Mouse (Mus musculus) layer of hippocampus, adult 9-10 months (tissue): ENCODE measurements around the gene Epha3.
A peak's percentile ranks its signal among the peaks of the same experiment; 100 is the strongest.

Experiments used
- DNase-seq: peaks from one replicate; pipeline ENCODE4 v3.0.0; 2022; ENCODE audit warnings: low spot score

The Epha3 gene

DNA sequence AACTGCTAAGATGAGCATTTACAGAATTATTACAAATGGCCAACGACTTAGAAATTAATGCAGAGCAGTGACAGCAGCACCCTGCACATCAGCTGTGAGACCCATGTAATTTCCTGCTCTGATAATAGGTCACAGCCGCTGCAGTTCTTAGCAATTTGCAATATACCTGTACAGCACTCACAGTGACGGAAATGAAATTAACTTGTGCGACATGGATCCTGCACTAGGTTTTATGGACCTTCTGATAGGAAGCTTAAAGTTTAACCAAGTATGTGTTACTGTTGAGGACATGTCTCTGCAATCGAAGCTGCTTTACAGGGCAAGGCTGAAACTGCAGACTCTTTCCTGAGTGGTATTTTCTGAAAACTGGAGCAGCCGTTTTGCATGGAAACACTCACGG is 80.4 kb downstream of the Epha3 start:
- DNase-seq = no peak

DNA sequence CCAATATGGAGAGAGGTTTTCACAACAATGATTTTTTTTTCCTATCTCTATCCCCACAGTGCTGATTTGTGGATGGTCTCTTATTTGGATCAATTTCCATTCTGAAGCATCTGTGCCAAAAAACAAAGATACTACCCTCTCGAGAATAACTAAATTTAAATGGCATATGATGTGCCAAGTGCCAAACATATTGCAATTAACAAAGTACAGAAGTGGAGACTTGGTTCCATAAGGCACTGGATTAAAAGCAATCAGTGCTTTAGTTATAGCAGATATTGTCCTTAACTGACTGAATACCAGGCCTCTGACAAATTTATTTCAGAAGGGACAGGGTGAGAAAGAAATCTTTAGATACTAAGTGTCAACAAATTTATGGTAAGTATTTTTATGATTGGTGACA is 81.9 kb downstream of the Epha3 start:
- DNase-seq = no peak

DNA sequence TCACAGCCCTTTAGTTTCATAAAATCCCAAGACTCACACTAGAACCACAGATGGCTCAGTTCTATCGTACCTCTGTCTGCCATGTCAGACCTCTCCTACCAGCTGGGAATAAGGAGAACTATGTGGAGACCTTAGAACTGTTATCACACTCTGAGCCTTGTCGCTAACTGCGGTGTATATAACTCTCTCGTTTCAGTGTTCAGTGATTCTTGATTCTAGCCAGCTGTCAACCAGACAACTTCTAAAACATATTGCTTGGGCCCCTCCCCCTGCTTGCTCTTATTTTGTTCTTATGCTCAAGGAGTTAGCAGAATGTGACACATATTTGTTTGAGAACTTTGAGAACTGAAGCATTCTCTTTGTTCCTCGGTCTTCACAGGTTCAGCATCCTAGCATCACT is 83.8 kb downstream of the Epha3 start:
- DNase-seq = no peak

DNA sequence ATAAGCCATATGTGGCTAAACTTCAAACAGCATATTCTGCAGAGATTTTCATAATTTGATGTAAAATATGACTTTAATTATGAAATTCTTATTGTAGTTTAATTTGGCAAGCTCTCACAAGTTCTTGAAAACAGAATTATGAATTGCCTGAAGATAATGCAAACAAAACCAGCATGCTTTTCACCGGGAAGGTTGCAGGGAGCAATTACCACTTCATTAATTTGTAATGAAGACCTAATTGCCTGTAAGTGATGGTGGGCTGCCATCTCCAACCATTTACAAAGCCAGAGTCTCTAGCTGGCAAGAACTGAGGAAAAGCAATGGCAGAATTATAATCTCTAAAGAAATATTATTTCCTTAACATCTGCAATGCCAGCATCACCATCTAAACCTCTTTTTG is 86.2 kb downstream of the Epha3 start:
- DNase-seq = no peak

DNA sequence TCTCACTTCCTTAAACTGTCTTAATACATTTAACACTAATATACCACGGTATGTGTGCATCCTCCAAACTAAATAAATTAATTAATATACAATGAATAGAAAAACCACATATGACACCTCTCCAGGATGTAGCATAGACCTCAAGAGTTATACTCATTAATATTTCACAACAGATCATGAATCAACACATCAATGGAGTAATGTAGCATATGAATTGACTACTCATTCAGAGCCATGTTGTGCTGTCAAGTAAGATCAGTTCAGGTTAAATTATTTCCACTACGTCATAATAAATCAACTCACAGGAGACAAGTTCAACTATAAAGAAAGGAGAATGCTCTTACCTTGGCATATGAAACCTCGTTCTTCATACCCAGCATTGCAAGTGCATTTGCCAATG is 91.4 kb downstream of the Epha3 start:
- no peak for DNase-seq

DNA sequence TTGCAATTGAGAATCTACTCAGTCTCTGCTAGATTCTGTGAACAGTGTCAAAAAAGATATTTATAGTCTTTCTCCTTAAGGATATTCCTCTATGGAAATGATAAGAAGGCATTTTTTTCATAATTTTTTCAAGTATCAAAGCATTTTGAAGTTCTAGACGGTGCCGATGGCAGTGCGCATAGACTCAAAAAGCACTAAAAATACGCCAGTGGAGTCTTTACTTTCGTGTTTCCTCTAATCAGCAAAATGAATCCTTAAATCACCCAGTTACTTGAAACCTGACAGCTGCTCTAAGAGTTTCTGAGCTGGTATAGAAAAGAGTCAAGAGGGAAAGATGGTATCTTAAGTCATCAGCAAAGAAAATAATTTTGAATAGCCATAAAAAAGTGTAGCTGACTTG is 96.4 kb downstream of the Epha3 start:
- DNase-seq = no peak

DNA sequence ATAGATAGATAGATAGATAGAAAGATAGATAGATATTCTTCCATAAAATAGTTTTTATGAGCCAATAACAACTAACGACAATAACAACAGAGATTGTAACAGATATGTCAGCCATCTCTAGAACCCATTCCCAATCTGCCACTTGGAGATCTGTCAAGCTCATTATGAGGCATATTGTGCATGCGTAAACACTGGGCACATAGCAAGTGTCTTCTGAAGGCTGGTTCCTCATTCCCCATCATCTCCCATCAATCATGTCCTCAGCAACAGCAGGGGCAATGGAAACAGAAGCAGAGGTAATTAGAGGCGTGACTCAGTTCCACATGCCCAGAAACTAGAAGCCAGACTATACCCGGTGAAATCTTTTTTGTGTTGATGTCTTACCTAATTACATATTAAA is 102.8 kb downstream of the Epha3 start:
- DNase-seq = no peak

DNA sequence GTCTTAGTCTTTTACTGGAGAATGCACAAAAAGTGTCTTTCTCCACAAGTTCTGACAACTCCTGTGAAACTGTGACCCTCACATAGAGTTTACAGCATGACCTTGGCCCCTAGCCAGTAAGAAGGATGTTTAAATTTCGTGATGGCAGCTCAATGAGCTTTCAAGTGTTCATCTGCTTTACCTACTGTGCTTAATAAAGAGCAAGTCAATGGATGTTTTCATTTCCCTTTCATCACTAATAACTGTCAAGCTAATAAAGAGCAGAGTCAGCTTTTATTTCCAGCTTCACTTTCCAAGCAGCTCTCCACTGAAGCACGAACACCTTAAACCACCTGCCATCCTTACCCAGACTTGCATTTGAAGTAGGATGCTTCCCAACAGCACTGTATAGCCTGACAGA is 103.9 kb downstream of the Epha3 start:
- DNase-seq = no peak

DNA sequence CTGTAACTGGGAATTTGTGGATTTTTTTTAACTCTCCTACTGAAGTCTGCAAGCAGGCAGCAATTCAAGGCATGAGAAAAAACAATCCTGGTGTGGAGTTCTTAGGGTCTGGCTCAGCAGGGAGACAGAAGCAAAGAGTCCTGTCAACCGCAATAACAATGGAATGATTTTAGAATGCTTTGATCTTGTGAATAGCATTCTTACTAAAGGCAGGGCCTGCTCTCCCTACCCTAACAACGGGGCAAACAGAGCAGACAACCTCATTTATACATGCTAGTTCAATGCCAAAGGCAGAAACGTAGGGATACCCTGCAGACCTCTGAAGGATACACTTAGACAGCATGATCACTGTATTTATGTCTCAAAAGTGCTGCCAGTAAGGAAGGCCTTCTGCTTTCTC is 110.9 kb downstream of the Epha3 start:
- DNase-seq = no peak

DNA sequence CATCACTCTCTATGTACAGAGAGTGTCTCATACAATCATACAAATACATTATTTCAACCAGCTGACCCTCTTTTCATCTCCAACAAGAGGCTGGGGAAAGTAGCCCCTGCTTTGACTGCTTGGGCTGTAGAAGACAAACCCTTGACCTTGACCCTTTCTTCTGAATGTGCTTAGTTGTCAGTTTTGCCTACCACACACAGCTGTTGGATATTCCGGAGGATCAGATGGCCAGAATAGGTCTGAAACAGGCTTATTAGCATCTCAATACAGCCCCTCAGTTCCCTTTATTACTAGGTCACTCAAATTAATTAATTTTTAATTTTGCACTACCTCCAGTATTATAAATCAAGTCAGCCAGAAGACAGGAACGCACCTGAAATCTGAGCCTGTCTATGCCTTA is 116.2 kb downstream of the Epha3 start:
- DNase-seq = no peak

DNA sequence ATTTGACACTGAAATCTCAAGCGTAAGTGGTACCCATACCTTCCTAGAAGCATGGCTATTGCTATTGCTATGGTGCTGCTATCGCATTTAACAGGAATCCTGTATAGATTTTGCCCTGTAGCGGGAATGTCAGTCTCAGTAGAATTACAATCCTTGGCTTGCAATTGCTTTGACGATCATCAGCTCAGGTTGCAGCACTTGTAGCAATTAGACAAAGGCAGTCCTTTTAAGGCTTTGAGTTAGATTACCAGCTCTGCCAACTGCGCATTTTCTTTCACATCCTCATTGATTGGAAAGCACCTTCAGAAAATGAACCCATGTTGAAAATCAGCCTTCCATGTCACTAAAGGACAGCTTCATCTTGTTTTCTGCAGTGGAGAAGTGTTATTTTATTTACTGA is 118.5 kb downstream of the Epha3 start:
- DNase-seq = no peak

DNA sequence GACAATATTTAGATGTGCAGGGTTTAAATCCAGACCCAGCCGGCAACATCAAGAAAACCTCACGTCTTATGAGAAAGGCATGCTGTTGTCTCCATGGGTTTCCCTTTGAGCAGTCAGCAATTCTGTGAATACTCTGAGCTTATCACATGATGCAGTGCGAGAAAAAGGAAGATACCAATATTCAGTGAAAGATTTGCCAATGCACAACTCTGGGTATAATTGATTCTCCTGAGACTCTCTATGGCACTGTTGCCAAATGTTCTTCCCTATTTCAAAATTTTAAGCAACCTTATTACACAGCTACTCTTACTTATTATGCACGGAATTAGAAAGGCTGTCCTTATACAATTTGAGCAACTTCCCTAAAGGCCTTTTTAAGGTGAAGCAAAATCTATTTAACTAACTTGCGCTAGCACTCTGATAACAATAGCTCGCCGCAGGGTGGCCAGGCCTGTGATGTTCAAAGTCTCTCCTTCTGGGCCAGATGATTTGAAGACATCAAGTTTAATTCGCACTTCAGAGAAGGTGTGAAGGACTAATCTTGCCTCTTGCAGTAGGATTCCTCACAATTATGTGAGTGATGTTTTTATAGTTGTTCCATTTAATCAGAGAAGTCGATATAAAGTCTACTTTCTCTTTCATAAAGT is 120.6 kb downstream of the Epha3 start:
- DNase-seq = no peak

DNA sequence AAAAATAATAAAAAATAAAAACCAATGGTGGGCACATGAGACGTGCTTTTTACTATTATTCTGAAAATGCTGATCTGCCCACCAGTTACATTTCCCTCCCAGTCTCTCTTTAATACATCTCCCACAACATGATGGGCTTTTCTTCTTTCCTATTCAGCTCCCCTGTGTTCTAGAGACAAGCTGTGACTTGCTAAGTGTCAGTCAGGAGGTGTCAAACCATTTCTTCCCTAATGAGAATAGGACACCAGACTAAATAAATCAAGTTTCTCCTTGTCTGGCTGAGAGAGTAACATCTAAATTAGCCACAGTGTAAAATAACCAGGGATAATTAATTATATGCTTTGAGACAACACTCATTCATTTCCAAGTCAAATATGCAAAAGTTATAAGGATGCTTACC is 144.7 kb downstream of the Epha3 start:
- DNase-seq = no peak

DNA sequence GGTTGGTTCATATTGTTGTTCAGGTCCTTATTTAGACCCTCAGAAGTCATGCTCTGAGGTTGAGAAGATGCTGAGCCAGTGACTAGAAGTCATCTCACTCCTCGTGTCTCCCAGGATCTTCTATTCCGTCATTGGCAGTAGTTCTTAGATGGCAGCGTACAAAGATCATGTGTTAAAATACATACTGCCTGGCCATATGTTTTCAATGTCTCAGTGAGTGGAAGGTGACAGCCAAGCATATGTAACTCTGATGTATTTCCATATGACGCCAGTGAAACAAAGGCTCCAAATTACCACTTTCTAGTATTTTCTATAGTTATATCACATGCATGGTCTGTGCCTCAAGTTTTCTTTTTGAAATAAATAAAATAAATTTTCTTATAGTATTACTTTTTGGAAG is 146.7 kb downstream of the Epha3 start:
- DNase-seq = no peak

DNA sequence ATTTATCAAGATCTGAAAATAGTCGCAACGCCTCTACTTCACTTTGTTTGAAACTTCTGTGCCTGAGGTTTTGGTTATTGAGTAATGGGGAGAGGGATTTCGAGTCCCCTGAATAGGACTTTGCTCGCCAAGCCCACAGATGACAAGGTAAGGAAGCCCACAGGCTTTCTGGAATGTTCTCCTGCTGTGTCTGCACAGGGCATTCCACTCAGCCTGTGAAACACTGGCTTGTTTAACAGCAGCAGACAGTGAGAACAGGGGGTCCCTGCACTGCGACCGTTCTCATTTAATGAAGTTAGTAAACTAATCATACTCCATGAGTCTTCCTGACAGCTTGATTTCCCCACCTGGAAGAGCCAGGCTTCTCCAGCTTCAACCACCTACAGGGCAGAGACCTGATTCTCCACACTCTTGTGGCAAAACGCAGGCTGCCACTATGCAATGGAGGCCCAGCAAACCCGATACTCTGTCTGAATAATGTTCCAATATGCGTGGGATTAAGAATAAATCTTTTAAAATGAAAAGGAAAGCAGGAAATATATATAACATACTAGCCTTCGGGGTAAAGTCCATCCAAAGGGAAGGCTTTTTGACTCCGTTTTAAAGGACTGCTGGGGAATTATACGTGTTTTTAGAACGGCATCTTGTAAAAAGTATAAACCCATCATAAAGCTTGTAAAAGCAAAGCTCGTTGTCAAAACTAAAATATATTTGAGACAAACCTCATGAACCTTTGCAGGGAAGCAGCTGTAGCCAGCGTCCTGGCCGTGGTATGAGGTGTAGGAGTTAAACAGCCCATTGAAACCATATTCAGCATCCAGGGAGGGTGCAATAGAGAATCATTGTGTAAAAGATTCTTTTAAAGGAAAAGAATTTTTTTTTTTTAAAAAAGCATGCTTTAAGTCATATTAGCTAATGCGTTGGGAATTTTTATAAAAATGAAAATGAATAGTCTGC is 156.8 kb downstream of the Epha3 start:
- DNase-seq = no peak

DNA sequence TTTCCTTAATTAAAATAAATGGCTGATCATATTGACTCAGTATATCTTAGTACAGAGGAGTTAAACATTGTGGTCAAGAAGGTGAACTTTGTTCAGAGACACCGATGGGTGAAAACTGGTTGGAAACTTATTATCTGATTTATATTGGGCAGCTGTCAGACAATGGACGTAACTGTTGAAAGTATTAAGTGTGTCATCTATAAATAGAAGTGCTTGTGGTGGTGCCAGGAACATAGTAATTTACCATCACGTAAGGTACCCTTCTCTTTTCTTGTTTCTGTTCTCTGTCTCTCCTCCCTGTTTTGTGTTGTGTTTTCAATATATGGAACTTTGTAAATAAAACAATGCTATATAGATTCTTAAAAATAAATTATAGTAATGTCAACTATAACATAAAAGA is 174.6 kb downstream of the Epha3 start:
- DNase-seq = no peak

DNA sequence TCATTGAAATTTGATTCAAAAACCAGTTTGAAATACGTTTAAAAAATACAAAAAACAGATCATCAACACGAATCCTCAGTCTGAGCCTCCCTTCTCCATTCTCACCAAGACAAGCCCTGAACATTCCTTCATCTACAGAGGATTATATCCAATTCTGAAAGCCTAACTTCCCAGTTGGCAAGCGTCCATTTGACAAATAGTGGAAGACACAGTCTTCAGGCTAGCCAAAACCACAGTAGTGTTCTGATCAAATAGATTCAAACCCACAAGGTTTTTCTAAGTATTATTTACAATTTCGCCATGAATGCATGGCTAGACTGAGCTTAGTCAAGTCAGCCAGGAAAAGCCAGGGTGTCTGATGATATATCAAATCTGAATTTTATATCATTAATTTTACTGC is 179.8 kb downstream of the Epha3 start:
- DNase-seq = no peak

DNA sequence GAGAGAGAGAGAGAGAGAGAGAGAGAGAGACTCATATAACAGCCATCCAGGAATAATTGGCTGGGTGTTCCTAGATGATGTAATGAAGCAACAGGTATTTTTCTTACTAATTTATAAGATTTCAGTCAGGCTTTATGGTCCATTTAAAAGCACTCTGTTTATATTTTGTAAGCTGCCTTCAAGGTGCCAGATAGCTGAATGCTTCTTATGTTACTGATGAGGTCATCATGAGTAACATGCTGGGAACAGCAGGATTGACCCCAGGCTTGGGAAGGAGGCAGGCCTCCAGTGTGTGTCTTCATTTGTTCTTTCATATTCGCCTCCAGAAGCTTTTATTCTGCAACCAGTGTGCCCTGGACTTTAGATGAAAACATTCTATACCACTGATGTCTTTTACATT is 189.5 kb downstream of the Epha3 start:
- no peak for DNase-seq

DNA sequence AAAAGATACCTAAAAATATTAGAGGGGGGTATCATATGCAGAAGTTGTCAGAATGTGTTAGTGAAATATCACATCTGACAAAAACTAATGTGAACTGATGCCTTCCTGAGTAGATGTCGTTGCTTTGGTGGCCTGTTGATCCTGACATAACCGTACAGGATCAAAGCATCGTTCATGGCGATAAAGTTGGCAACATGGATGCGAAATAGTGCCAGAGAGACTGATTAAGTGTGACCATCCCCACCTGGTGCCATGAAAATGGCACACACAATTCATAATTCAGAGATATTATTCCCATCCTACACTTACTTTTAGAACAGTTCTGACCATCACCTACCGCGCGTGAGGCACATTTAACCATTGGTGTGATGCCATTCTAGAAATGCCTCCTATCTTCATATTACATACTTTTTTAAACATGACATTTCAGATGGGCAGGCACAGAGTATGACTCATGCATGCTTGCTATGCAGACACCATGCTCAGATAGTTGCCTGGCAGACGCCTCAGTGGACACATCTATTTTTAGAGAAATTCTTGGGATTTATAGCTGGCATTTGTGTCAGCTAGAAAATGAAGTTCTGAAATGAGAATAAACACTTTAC is 190.6 kb downstream of the Epha3 start:
- DNase-seq = no peak

DNA sequence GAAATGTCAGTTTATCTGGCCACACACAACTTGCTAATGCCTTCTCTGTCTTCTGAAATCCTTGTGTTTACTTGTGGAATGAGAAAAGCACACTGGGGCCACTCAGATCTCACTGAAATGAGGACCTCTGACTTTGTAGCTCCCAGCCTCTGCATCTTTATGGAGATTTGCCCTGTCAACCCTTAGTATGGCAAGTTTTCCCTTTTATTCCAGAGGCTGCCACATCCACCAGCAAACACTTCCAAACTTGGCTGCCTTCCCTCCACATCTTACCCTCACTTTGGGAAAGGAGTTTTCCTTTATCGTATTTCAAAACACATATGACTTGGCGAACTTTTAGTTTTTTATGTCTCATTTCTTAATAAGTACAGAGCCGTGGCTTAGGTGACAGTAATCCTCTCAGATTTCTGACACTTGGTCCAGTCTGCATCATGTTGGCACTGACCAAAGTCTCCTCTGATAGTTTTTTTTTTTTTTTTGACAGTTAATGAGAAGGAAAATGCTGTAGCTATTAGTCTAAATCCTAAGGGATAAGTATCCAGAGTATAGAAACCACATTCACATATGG is 198.0 kb downstream of the Epha3 start:
- DNase-seq = no peak

DNA sequence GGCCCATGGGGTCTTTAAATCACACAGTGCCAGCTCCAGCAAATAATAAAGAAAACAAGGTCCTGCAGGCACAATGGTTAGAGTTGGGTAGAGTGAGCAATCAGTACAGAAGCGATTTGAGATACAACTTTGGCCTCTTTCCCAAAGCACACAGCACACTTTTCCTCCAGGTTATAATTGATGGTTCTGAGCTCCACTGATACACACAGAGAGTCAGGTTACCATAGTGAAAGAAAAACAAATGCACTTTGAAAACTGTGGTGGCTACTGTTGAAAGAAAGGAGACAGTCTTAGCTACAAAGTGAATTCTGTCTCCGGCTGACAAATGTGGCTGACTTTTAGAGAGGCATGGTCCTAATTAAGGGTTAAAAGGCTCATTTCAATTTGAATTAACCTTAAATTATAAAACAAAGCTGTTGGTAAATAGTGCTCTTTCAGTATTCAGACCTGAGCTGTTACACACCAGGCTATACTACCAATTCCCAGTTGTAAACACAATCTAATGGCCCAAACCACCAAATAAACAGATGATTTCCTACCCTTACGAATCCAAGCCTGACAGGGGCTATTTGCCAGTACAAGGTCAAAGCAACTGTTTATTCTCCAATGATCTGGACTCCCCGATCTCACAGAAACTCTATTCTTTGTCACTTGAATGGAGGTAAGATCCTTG is 205.5 kb downstream of the Epha3 start:
- no peak for DNase-seq

DNA sequence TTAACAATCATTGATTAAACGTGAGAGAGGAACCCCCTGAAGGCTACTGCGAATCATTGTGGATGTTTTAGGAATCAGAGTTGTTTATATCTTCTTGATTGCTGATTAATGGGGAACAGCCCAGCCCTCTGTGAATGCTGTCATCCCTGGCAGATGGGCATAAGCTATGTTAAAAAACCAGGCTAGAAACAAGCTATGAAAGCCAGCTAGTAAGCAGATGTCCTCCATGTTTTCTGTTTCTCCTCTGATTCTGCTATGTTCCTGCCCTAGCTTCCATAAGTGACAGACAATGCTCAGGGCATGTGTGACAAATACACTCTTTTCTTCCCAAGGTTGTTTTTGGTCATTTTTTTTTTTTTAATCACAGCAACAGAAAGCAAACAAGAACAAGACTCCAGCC is 206.2 kb downstream of the Epha3 start:
- DNase-seq = peak; percentile 20
